Mouse (Mus musculus) forebrain, embryonic 11.5 days (tissue): ENCODE results near the gene Psmg3. TPM values are rescaled to one million over a fixed set of nuclear protein-coding genes. Genes with fewer than 3 reads are reported as not detected.

ENCODE experiments used
- ATAC-seq: fragments of 200-750 bp; cut with Nextera tagmentation; replicated peaks from 2 replicates; pipeline ENCODE4 v1.8.0; 2017; ENCODE audit warnings: moderate TSS enrichment; ENCODE audit not compliant: low FRiP score
- DNase-seq: peaks from one replicate; pipeline ENCODE4 v3.0.0-alpha.2; 2017; ENCODE audit warnings: low spot score
- H3K27ac ChIP-seq: fragments of 300-500 bp; sonication (generic); 2 replicates; pipeline ENCODE4 v1.5.1; 2014; ENCODE audit warnings: low read depth, low read length
- H3K27me3 ChIP-seq: fragments of 300-500 bp; sonication (generic); 2 replicates; pipeline ENCODE4 v1.6.1; 2014; ENCODE audit warnings: mild to moderate bottlenecking, low read length, mixed read lengths; ENCODE audit not compliant: control insufficient read depth, insufficient read depth
- H3K36me3 ChIP-seq: fragments of 300-500 bp; sonication (generic); 2 replicates; pipeline ENCODE4 v1.6.1; 2014; ENCODE audit warnings: mild to moderate bottlenecking, low read length, moderate library complexity, mixed read lengths; ENCODE audit not compliant: control insufficient read depth, insufficient read depth
- H3K4me1 ChIP-seq: fragments of 300-500 bp; sonication (generic); replicated peaks from 2 replicates; pipeline ENCODE4 v1.6.1; 2014; ENCODE audit warnings: low read length, mixed read lengths; ENCODE audit not compliant: control insufficient read depth, insufficient read depth
- H3K4me2 ChIP-seq: fragments of 300-500 bp; sonication (generic); 2 replicates; pipeline ENCODE4 v1.6.1; 2014; ENCODE audit warnings: low read depth, mild to moderate bottlenecking, low read length, moderate library complexity, mixed read lengths; ENCODE audit not compliant: severe bottlenecking
- H3K4me3 ChIP-seq: fragments of 300-500 bp; sonication (generic); 2 replicates; pipeline ENCODE4 v1.5.1; 2014; ENCODE audit warnings: low read depth, low read length
- H3K9ac ChIP-seq: fragments of 300-500 bp; sonication (generic); 2 replicates; pipeline ENCODE4 v1.6.1; 2014; ENCODE audit warnings: low read length
- H3K9me3 ChIP-seq: fragments of 300-500 bp; sonication (generic); 2 replicates; pipeline ENCODE4 v1.6.1; 2016; ENCODE audit warnings: low read length, mixed read lengths; ENCODE audit not compliant: control insufficient read depth
- WGBS: fragments of 180-500 bp; shearing (Covaris S2); extraction: QIAGEN DNeasy Blood & Tissue Kit; methylation state at CpG from one replicate; pipeline ENCODE4 v1.1.7; 2014; 5-methylcytosine and 5-hydroxymethylcytosine counted together
- polyA plus RNA-seq: library from polyadenylated mRNA; unstranded; fragments of >200 nt; fragmentation: Nextera tagmentation; extraction: Ambion mirVana; gene quantifications from 2 replicates; pipeline ENCODE4 v1.2.1, GENCODE M21; 2014

The Psmg3 gene
- polyA plus RNA-seq, 1 experiment from 2014 or later: 76.3 TPM

- H3K4me2 ChIP-seq: no peak within 1 kb of the TSS
- H3K36me3 ChIP-seq: no peaks in the 10 kb centered on the region; the same call in 1 of the 2 replicates
- H3K27me3 ChIP-seq: no peaks in the 10 kb centered on the region
- 85% methylated on average over 9 of the region's 9 CpGs for WGBS
- H3K9ac ChIP-seq: no peak within 1 kb of the TSS
- no peak within 1 kb of the TSS for H3K27ac ChIP-seq
- DNase-seq (peak; percentile 47), ATAC-seq (no peak)
- H3K4me3 ChIP-seq: no peak within 1 kb of the TSS
- no peaks in the 10 kb centered on the region for H3K4me1 ChIP-seq
- H3K9me3 ChIP-seq: no peaks in the 10 kb centered on the region
Measured at GRCm38 (mm10) chr5:139819538-139820181, 7.0 kb downstream of the Psmg3 start, which contains the start of gene Tmem184a. Gene Tmem184a (minus strand): TSS chr5:139819917.

DNA sequence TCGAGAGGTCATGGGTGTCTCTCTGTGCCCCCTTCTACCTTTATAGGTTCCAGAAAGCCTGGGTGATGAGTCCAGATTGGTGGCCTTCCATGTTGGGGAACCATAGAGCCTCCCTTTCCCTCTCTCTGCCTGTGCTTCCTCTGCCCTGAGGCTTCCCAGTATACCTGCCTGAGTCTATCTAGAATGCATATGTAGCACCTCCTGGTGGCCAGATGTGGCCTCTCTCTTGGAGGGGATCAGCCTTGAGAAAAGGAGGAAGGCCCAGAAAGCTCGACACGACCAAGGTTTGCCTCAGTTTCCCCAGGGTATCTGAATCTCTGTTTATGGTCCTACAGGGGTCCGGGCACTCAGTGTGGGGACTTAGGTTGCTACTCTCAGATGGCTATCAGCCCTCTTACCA lies 7.9 kb downstream of the Psmg3 start:
- H3K9ac ChIP-seq: no peak overlapping the region
- no peaks in the 10 kb centered on the region; the same call in 1 of the 2 replicates for H3K36me3 ChIP-seq
- no peak overlapping the region for H3K4me2 ChIP-seq
- DNase-seq (peak; percentile 61), ATAC-seq (no peak)
- no peaks in the 10 kb centered on the region for H3K4me1 ChIP-seq
- H3K4me3 ChIP-seq: no peak overlapping the region
- 52% methylated on average over 4 of the region's 4 CpGs for WGBS
- H3K9me3 ChIP-seq: no peaks in the 10 kb centered on the region
- no peak overlapping the region for H3K27ac ChIP-seq
- H3K27me3 ChIP-seq: no peaks in the 10 kb centered on the region; the same call in 1 of the 2 replicates

DNA sequence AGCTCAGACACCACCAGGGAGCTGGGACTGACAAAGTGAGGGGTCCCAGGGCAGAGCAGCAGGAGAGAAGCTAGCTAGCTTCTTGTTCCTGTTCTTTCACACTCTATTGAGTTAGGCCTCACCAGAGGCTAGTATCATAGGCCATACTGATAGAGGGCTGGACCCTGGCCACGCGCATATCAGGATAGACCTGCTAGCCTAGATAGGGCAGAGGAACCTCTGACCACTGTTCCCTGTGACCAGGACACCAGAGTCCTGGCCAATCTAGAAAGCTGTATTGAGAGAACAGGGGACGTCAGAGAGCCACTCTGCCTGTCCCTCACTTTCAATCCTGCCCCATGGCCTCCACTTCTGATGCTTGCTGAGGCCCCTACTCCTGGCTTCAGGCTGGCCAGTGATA lies 8.6 kb downstream of the Psmg3 start:
- no peaks in the 10 kb centered on the region; the same call in 1 of the 2 replicates for H3K36me3 ChIP-seq
- H3K9ac ChIP-seq: no peak overlapping the region
- ATAC-seq (no peak), DNase-seq (peak; percentile 48)
- no peaks in the 10 kb centered on the region; the same call in 1 of the 2 replicates for H3K27me3 ChIP-seq
- no peaks in the 10 kb centered on the region for H3K4me1 ChIP-seq
- no peak overlapping the region for H3K27ac ChIP-seq
- 85% methylated on average over 3 of the region's 3 CpGs for WGBS
- no peak overlapping the region for H3K4me3 ChIP-seq
- H3K9me3 ChIP-seq: no peaks in the 10 kb centered on the region
- H3K4me2 ChIP-seq: no peak overlapping the region

- Histone ChIP-seq H3K36me3 (no peaks in the 10 kb centered on the region; the same call in 1 of the 2 replicates), H3K9ac (no peak overlapping the region), H3K4me3 (no peak overlapping the region), H3K4me2 (no peak overlapping the region), H3K27me3 (no peaks in the 10 kb centered on the region; the same call in 1 of the 2 replicates), H3K4me1 (no peaks in the 10 kb centered on the region), H3K9me3 (no peaks in the 10 kb centered on the region), H3K27ac (no peak overlapping the region)
- DNase-seq (peak; percentile 57), ATAC-seq (no peak)
- WGBS: 14% methylated on average over 1 of the region's 1 CpGs
Measured at GRCm38 (mm10) chr5:139817292-139817691, 9.4 kb downstream of the Psmg3 start.

DNA sequence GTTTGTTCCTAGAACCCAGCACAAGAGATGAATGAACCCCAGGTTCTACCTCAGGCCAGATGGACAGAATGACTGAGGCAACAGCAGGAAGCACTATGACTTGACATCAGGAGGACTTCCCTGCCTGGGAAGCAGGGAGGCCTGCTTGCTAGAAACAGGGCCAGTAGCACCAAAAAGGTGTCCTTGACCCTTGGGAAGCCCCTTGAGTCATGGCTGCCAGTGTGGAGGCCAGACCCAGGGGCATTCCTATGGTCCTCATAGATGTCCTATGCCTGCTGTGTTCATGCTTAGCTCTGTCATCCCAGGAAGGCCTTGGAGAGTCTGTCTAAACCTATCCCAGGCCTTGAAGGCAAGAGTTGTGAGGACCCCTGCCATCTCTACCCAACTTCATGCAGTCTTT lies 10.2 kb downstream of the Psmg3 start:
- Histone ChIP-seq H3K4me1 (no peaks in the 10 kb centered on the region), H3K27ac (no peak overlapping the region), H3K36me3 (no peaks in the 10 kb centered on the region), H3K9ac (no peak overlapping the region), H3K27me3 (no peaks in the 10 kb centered on the region; the same call in 1 of the 2 replicates), H3K4me3 (no peak overlapping the region), H3K9me3 (no peaks in the 10 kb centered on the region), H3K4me2 (no peak overlapping the region)
- DNase-seq (no peak), ATAC-seq (no peak)

- 86% methylated on average over 6 of the region's 6 CpGs for WGBS
- Histone ChIP-seq H3K36me3 (no peaks in the 10 kb centered on the region), H3K9me3 (no peaks in the 10 kb centered on the region), H3K4me2 (no peak overlapping the region), H3K4me3 (no peak overlapping the region), H3K27ac (no peak overlapping the region), H3K9ac (no peak overlapping the region), H3K27me3 (no peaks in the 10 kb centered on the region; the same call in 1 of the 2 replicates), H3K4me1 (no peaks in the 10 kb centered on the region)
- DNase-seq: no peak
- ATAC-seq: no peak
Measured at GRCm38 (mm10) chr5:139815964-139816363, 10.7 kb downstream of the Psmg3 start.

DNA sequence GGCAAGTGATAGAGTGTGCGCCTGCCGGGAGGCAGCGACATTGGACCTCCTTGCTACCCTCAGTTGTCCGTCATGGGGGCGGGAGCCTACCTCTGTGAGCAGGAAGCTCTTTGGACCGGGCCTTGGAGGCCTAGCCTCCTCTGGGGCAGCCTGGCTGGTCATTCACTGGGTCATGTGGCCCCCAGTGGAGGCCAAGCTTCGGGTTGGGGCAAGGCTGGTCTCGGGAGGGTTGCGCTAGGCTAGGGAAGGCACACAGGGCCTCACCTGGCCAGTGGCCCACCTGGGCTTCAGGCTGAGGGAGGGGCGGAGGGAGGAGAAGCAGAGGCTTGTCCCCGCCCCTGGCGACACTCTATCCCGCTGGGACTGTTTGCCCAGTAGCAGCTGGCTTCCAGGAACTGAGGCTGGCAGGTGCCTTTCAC lies 12.7 kb downstream of the Psmg3 start:
- peak; percentile 45 for DNase-seq
- WGBS: 11% methylated on average over 12 of the region's 13 CpGs
- H3K4me3 ChIP-seq: no peak overlapping the region
- no peaks in the 10 kb centered on the region for H3K36me3 ChIP-seq
- H3K27ac ChIP-seq: no peak overlapping the region
- no peaks in the 10 kb centered on the region for H3K9me3 ChIP-seq
- no peaks in the 10 kb centered on the region; the same call in 1 of the 2 replicates for H3K27me3 ChIP-seq
- no peaks in the 10 kb centered on the region for H3K4me1 ChIP-seq
- no peak overlapping the region for H3K4me2 ChIP-seq
- no peak overlapping the region for H3K9ac ChIP-seq
- no peak for ATAC-seq

GRCm38 (mm10) chr5:139813126-139813490 lies 13.6 kb downstream of the Psmg3 start:
- Histone ChIP-seq H3K4me1 (no peaks in the 10 kb centered on the region), H3K36me3 (no peaks in the 10 kb centered on the region), H3K9ac (no peak overlapping the region), H3K9me3 (no peaks in the 10 kb centered on the region), H3K4me2 (no peak overlapping the region), H3K4me3 (no peak overlapping the region), H3K27me3 (no peaks in the 10 kb centered on the region; the same call in 1 of the 2 replicates), H3K27ac (no peak overlapping the region)
- DNase-seq: no peak
- ATAC-seq: no peak
- WGBS: 48% methylated on average over 10 of the region's 10 CpGs
